Mouse (Mus musculus) central nervous system, embryonic 18 days (tissue): ENCODE data around the gene Gm8369. TPM values are rescaled to one million over a fixed set of nuclear protein-coding genes. Genes with fewer than 3 reads are reported as not detected.

Experiments used
- polyA plus RNA-seq: library from polyadenylated mRNA; depleted of rRNA; stranded (reverse); fragments of >200 nt; gene quantifications from 2 replicates; pipeline ENCODE4 v1.2.3, GENCODE M21; 2012; rRNA removed

Gene Gm8369
- 0.08 TPM in 1 of 2 replicates, not detected in the other for polyA plus RNA-seq

GRCm38 (mm10) chr19:11485746-11486145, at the start of gene Gm8369:
Gene Gm8369, plus strand, starts transcription at chr19:11485938.

GRCm38 (mm10) chr19:11443338-11443737, 42.4 kb upstream of the Gm8369 start, which contains the start of gene Ms4a4b:
Gene Ms4a4b, plus strand, starts transcription at chr19:11443553.

GRCm38 (mm10) chr19:11469215-11469614, 16.5 kb upstream of the Gm8369 start, which contains the start of gene Ms4a6c:
Gene Ms4a6c, plus strand, starts transcription at chr19:11469366.

GRCm38 (mm10) chr19:11516246-11516645, 30.5 kb downstream of the Gm8369 start, which contains the start of gene Ms4a6b:
Gene Ms4a6b, plus strand, starts transcription at chr19:11516512.

GRCm38 (mm10) chr19:11536593-11536992, 50.9 kb downstream of the Gm8369 start, which contains the start of gene Ms4a4d:
Gene Ms4a4d, plus strand, starts transcription at chr19:11536801.

Other genes with a start within 250 kb of the Gm8369 start
- 0.03 and 0.04 TPM in 2 replicates for gene Ms4a1, start 219.7 kb upstream of the Gm8369 start, polyA plus RNA-seq
- not detected in 2 replicates for gene Ms4a5, start 202.1 kb upstream of the Gm8369 start, polyA plus RNA-seq
- 0.12 and 0.13 TPM in 2 replicates for gene Ms4a14, start 171.5 kb upstream of the Gm8369 start, polyA plus RNA-seq
- 1.4 and 1.5 TPM in 2 replicates for gene Ms4a7, start 149.8 kb upstream of the Gm8369 start, polyA plus RNA-seq
- 0.16 and 0.26 TPM in 2 replicates for gene Ms4a4a, start 110.4 kb upstream of the Gm8369 start, polyA plus RNA-seq
- gene Ms4a4c, start 81.2 kb upstream of the Gm8369 start, polyA plus RNA-seq: 0.03 TPM in 1 of 2 replicates, not detected in the other
- 0.09 TPM in 1 of 2 replicates, not detected in the other for gene Ms4a4b, start 42.4 kb upstream of the Gm8369 start, polyA plus RNA-seq
- 1.3 and 1.4 TPM in 2 replicates for gene Ms4a6c, start 16.6 kb upstream of the Gm8369 start, polyA plus RNA-seq
- gene Ms4a6b, start 30.6 kb downstream of the Gm8369 start, polyA plus RNA-seq: 1.4 and 1.8 TPM in 2 replicates
- gene Ms4a4d, start 50.9 kb downstream of the Gm8369 start, polyA plus RNA-seq: 0.14 TPM in 1 of 2 replicates, not detected in the other
- 0.87 and 1.7 TPM in 2 replicates for gene Ms4a6d, start 118.9 kb downstream of the Gm8369 start, polyA plus RNA-seq
- gene Ms4a2, start 137.8 kb downstream of the Gm8369 start, polyA plus RNA-seq: 0.08 and 0.11 TPM in 2 replicates
- gene Ms4a3, start 154.9 kb downstream of the Gm8369 start, polyA plus RNA-seq: 0.17 TPM in 1 of 2 replicates, not detected in the other
- gene Oosp2, start 174.6 kb downstream of the Gm8369 start, polyA plus RNA-seq: not detected in 2 replicates
- not detected in 2 replicates for gene Oosp1, start 205.2 kb downstream of the Gm8369 start, polyA plus RNA-seq
- gene Oosp3, start 211.1 kb downstream of the Gm8369 start, polyA plus RNA-seq: not detected in 2 replicates